Mouse (Mus musculus) left cerebral cortex, adult 11 months (tissue): ENCODE measurements at regions not wholly inside any gene's neighbourhood (a gene's known extent, or its start where the extent isn't known, plus 50 kb on each side); places are given as distances from the start of the nearest gene placed in this dataset.
A peak's percentile ranks its signal among the peaks of the same experiment; 100 is the strongest.

ENCODE experiments used
- DNase-seq: peaks from one replicate; pipeline ENCODE4 v3.0.0; 2022; ENCODE audit warnings: low spot score

- DNase-seq = no peak
Observed at GRCm38 (mm10) chr3:82781464-82781863, 94.8 kb downstream of the Rbm46 start.

GRCm38 (mm10) chr3:82770512-82771270 lies 105.6 kb downstream of the Rbm46 start:
- no peak for DNase-seq

GRCm38 (mm10) chr3:82767484-82767883 lies 108.8 kb downstream of the Rbm46 start:
- DNase-seq = peak; percentile 32

- DNase-seq = no peak
Observed at GRCm38 (mm10) chr3:82759946-82760345, 116.3 kb downstream of the Rbm46 start.

- DNase-seq = no peak
Observed at GRCm38 (mm10) chr3:82758967-82759366, 117.3 kb downstream of the Rbm46 start.

GRCm38 (mm10) chr3:82725546-82725945 lies 150.7 kb downstream of the Rbm46 start:
- DNase-seq = peak; percentile 16

- DNase-seq = no peak
Observed at GRCm38 (mm10) chr3:82707628-82708027, 159.7 kb upstream of the Npy2r start.

- no peak for DNase-seq
Observed at GRCm38 (mm10) chr3:82692131-82692530, 144.2 kb upstream of the Npy2r start.

- no peak for DNase-seq
Observed at GRCm38 (mm10) chr3:82656159-82656874, 108.4 kb upstream of the Npy2r start.

- peak; percentile 28 for DNase-seq
Observed at GRCm38 (mm10) chr3:82652346-82652745, 104.5 kb upstream of the Npy2r start.

GRCm38 (mm10) chr3:82640052-82640451 lies 92.2 kb upstream of the Npy2r start:
- DNase-seq = no peak

GRCm38 (mm10) chr3:82636666-82637065 lies 88.8 kb upstream of the Npy2r start:
- DNase-seq = peak; percentile 19

GRCm38 (mm10) chr3:82620418-82621003 lies 72.6 kb upstream of the Npy2r start:
- no peak for DNase-seq

- no peak for DNase-seq
Observed at GRCm38 (mm10) chr3:82619371-82619770, 71.5 kb upstream of the Npy2r start.

GRCm38 (mm10) chr3:82601880-82602279 lies 54.0 kb upstream of the Npy2r start:
- DNase-seq = no peak

- no peak for DNase-seq
Observed at GRCm38 (mm10) chr3:82598656-82599055, 50.8 kb upstream of the Npy2r start.
